In genomic region chr2:35432011-35432410, GRCm38 (mm10) we compare ENCODE assay signal across 9 mouse cellular contexts. TPM values are rescaled to one million over a fixed set of nuclear protein-coding genes. Genes with fewer than 3 reads are reported as not detected.
DNase-seq lines count a peak whose midpoint lies in the region; ATAC-seq and TF ChIP-seq lines count a peak whose summit lies in the region.
"Had no signal": no experiment of that assay in that cellular context is flagged by ENCODE, and none has a peak within 500 bp of the region (broad histone marks: within the 10 kb centered on the region; RNA-seq: fewer than 3 reads in every experiment).

No protein-coding gene starts in this region.

- WGBS in liver, adult 2 months = 40% methylated on average over 7 of the region's 7 CpGs
- 21% methylated on average over 7 of the region's 7 CpGs for WGBS in limb, embryonic 15.5 days
- 15% methylated on average over 7 of the region's 7 CpGs for WGBS in stomach, embryonic 16.5 days
- WGBS in midbrain, embryonic 10.5 days = 74% methylated on average over 7 of the region's 7 CpGs

- H3K79me2 ChIP-seq in liver, adult 2 months (ENCODE audit: control insufficient read depth, insufficient read depth, low read length) = no peaks in the 10 kb centered on the region

- no peaks in the 10 kb centered on the region for H3K27me3 ChIP-seq in liver, adult 2 months (ENCODE audit: control insufficient read depth, insufficient read depth, low read length)
- H3K27me3 ChIP-seq in limb, embryonic 15.5 days = no peaks in the 10 kb centered on the region
- H3K27me3 ChIP-seq in stomach, embryonic 16.5 days (ENCODE audit: control insufficient read depth, insufficient read depth, low read length) = no peaks in the 10 kb centered on the region
- peaks cover 9% of the 10 kb centered on the region; the same call in 1 of the 2 replicates for H3K27me3 ChIP-seq in midbrain, embryonic 10.5 days (ENCODE audit: low read depth, poor library complexity, severe bottlenecking)

- no peak for DNase-seq in liver, adult 2 months (ENCODE audit: extremely low read depth, low read depth, low spot score)
- DNase-seq in liver = no peak
- peak; percentile 31 for DNase-seq in heart, postnatal 4 days
- DNase-seq in layer of hippocampus, postnatal 14 days (ENCODE audit: low spot score in 2 of 2) = no peak
- no peak for DNase-seq in left cerebral cortex, postnatal 25 days (ENCODE audit: low spot score in 2 of 2)
- DNase-seq in midbrain, embryonic 10.5 days (ENCODE audit: low spot score) = no peak

- H3K4me3 ChIP-seq in liver, adult 2 months (ENCODE audit: insufficient read depth, low read depth, low read length) = peak overlapping the region; percentile 42
- no peak overlapping the region for H3K4me3 ChIP-seq in limb, embryonic 15.5 days
- peak overlapping the region; percentile 20 for H3K4me3 ChIP-seq in stomach, embryonic 16.5 days (replicated peaks; ENCODE audit: low read length)
- H3K4me3 ChIP-seq in midbrain, embryonic 10.5 days = no peak overlapping the region

- H3K9me3 ChIP-seq in limb, embryonic 15.5 days = no peaks in the 10 kb centered on the region
- no peaks in the 10 kb centered on the region for H3K9me3 ChIP-seq in stomach, embryonic 16.5 days (replicated peaks; ENCODE audit: control insufficient read depth, low read length)
- no peaks in the 10 kb centered on the region for H3K9me3 ChIP-seq in midbrain, embryonic 10.5 days (replicated peaks)

- no peak for TF ChIP-seq POLR2A in liver, adult 2 months (IDR thresholded peaks at IDR 0.05; ENCODE audit: extremely low read depth, insufficient read depth, low read length)

- intact Hi-C loops in left cerebral cortex, postnatal 25 days (cut with DNase I) = no loop called here

- peak overlapping the region; percentile 20; the same call in 1 of the 2 replicates for H3K9ac ChIP-seq in liver, adult 2 months (ENCODE audit: low read depth, low read length)
- H3K9ac ChIP-seq in limb, embryonic 15.5 days = no peak overlapping the region
- H3K9ac ChIP-seq in stomach, embryonic 16.5 days (ENCODE audit: low read length) = peak overlapping the region; percentile 65

- 0 out of 2 replicates have a peak, but pooled peaks have one; percentile 17 for ATAC-seq in limb, embryonic 15.5 days (ENCODE audit: insufficient number of reproducible peaks, low FRiP score, low TSS enrichment, low read depth)
- peak; percentile 43; the same call in 1 of the 2 replicates for ATAC-seq in stomach, embryonic 16.5 days (ENCODE audit: insufficient read depth, low FRiP score)
- ATAC-seq: forebrain, embryonic 14.5 days had no signal

- H3K4me1 ChIP-seq in liver, adult 2 months (ENCODE audit: control insufficient read depth, insufficient read depth, low read length) = 0 out of 2 replicates have a peak, but pooled peaks cover 2% of the 10 kb centered on the region
- peaks cover 35% of the 10 kb centered on the region for H3K4me1 ChIP-seq in limb, embryonic 15.5 days
- H3K4me1 ChIP-seq in stomach, embryonic 16.5 days (ENCODE audit: control insufficient read depth, insufficient read depth, low read length) = peaks cover 45% of the 10 kb centered on the region
- H3K4me1 ChIP-seq in midbrain, embryonic 10.5 days = peaks cover 36% of the 10 kb centered on the region

- no peak for TF ChIP-seq CTCF in liver, adult 2 months (IDR thresholded peaks at IDR 0.05; ENCODE audit: low read depth, low read length)

- 0 out of 2 replicates have a peak overlapping the region, but pooled peaks have one; percentile 5 for H3K4me2 ChIP-seq in limb, embryonic 15.5 days
- H3K4me2 ChIP-seq in stomach, embryonic 16.5 days (ENCODE audit: low read depth, low read length) = peak overlapping the region; percentile 43

- no peaks in the 10 kb centered on the region for H3K36me3 ChIP-seq in liver, adult 2 months (ENCODE audit: control insufficient read depth, insufficient read depth, low read length)
- no peaks in the 10 kb centered on the region for H3K36me3 ChIP-seq in limb, embryonic 15.5 days
- H3K36me3 ChIP-seq in stomach, embryonic 16.5 days (ENCODE audit: control insufficient read depth, insufficient read depth, low read length) = no peaks in the 10 kb centered on the region
- no peaks in the 10 kb centered on the region for H3K36me3 ChIP-seq in midbrain, embryonic 10.5 days

- H3K27ac ChIP-seq in liver, adult 2 months (replicated peaks; ENCODE audit: insufficient read depth, low read depth, low read length) = peak overlapping the region; percentile 10
- 0 out of 2 replicates have a peak overlapping the region, but pooled peaks have one; percentile 43 for H3K27ac ChIP-seq in limb, embryonic 15.5 days
- H3K27ac ChIP-seq in stomach, embryonic 16.5 days (ENCODE audit: low read length) = peak overlapping the region; percentile 90
- no peak overlapping the region for H3K27ac ChIP-seq in midbrain, embryonic 10.5 days (replicated peaks)

RNA-seq across cellular contexts. Expression of gene Ggta1, which starts 31.0 kb away (rescaled TPM):
- 3.5 and 3.8 TPM in 2 replicates for total RNA-seq in liver, adult 2 months (2014; rRNA removed)
- 0.70 and 1.3 TPM in 2 replicates for polyA plus RNA-seq in liver, adult 2 months (2012; rRNA removed)
- total RNA-seq in heart, postnatal 4 days (2021) = 10 to 100 TPM; 21.5 to 22.3 TPM
- polyA plus RNA-seq in limb, embryonic 15.5 days (2015; fragmentation: Nextera tagmentation; extraction: Ambion mirVana) = 34.2 and 37.5 TPM in 2 replicates
- polyA plus RNA-seq in stomach, embryonic 16.5 days (2015; fragmentation: Nextera tagmentation; extraction: Ambion mirVana) = 28.1 and 28.9 TPM in 2 replicates
- total RNA-seq in layer of hippocampus, postnatal 14 days (2021) = 1 to 10 TPM; 2.8 to 3.8 TPM
- total RNA-seq in left cerebral cortex, postnatal 25 days (2021) = 1 to 10 TPM; 2.8 to 3.4 TPM
- 5.0 and 6.0 TPM in 2 replicates for polyA plus RNA-seq in midbrain, embryonic 10.5 days (2016; fragmentation: Nextera tagmentation; extraction: Ambion mirVana)

RNA-seq across cellular contexts. Expression of gene 4930402F06Rik, which starts 35.0 kb away (rescaled TPM):
- not detected in 2 replicates for total RNA-seq in liver, adult 2 months (2014; rRNA removed)
- not detected in 2 replicates for polyA plus RNA-seq in liver, adult 2 months (2012; rRNA removed)
- not detected for total RNA-seq in heart, postnatal 4 days (2021)
- not detected in 2 replicates for polyA plus RNA-seq in limb, embryonic 15.5 days (2015; fragmentation: Nextera tagmentation; extraction: Ambion mirVana)
- not detected in 2 replicates for polyA plus RNA-seq in stomach, embryonic 16.5 days (2015; fragmentation: Nextera tagmentation; extraction: Ambion mirVana)
- not detected for total RNA-seq in layer of hippocampus, postnatal 14 days (2021)
- total RNA-seq in left cerebral cortex, postnatal 25 days (2021) = not detected
- not detected in 2 replicates for polyA plus RNA-seq in midbrain, embryonic 10.5 days (2016; fragmentation: Nextera tagmentation; extraction: Ambion mirVana)
- polyA plus RNA-seq: forebrain, embryonic 14.5 days had no signal

Comparison
In these comparisons a context has a peak if more than half of its experiments do, and no peak if none do; other contexts are left out.
1. H3K4me3 ChIP-seq: peak in liver, adult 2 months (single experiment) and stomach, embryonic 16.5 days (single experiment); none in limb, embryonic 15.5 days (single experiment) and midbrain, embryonic 10.5 days (single experiment).